Mouse (Mus musculus): ENCODE data around the gene Rsad1. TPM values are rescaled to one million over a fixed set of nuclear protein-coding genes. Genes with fewer than 3 reads are reported as not detected.

Gene Rsad1
- total and polyA plus RNA-seq, 3 experiments = 4.2 to 5.6 (median 4.8) TPM

- ATAC-seq (ENCODE audit: extremely low read depth, insufficient number of reproducible peaks, low FRiP score, poor library complexity, severe bottlenecking) = no peak
- Histone ChIP-seq H3K27me3 (ENCODE audit: insufficient read depth, low read length) (peaks cover 18% of the 10 kb centered on the region), H3K36me3 (replicated peaks) (no peaks in the 10 kb centered on the region), H3K9me3 (replicated peaks) (no peaks in the 10 kb centered on the region), H3K4me1 (ENCODE audit: insufficient read depth, low read depth, low read length) (no peaks in the 10 kb centered on the region), H3K4me3 (ENCODE audit: low read depth, low read length) (no peak overlapping the region)
- DNase-seq (ENCODE audit: low spot score) = no peak
- TF ChIP-seq CTCF (IDR thresholded peaks at IDR 0.05; ENCODE audit: low read depth, low read length) = no peak
- TF ChIP-seq GATA1 (IDR thresholded peaks at IDR 0.05; ENCODE audit: borderline replicate concordance, low read length) = no peak
These were observed 47.6 kb downstream of the Rsad1 start for GRCm38 (mm10) chr11:94501482-94501881.

- Histone ChIP-seq H3K4me3 (ENCODE audit: low read depth, low read length) (no peak overlapping the region), H3K27me3 (ENCODE audit: insufficient read depth, low read length) (peaks cover 11% of the 10 kb centered on the region), H3K36me3 (replicated peaks) (no peaks in the 10 kb centered on the region), H3K9me3 (replicated peaks) (no peaks in the 10 kb centered on the region), H3K4me1 (ENCODE audit: insufficient read depth, low read depth, low read length) (no peaks in the 10 kb centered on the region)
- TF ChIP-seq TAL1 (conservative IDR thresholded peaks at IDR 0.05; ENCODE audit: low read depth, low read length) = no peak
- no peak for TF ChIP-seq GATA1 (IDR thresholded peaks at IDR 0.05; ENCODE audit: borderline replicate concordance, low read length)
- no peak for TF ChIP-seq CTCF (IDR thresholded peaks at IDR 0.05; ENCODE audit: low read depth, low read length)
- no peak for TF ChIP-seq GATA2 (IDR thresholded peaks at IDR 0.05; ENCODE audit: borderline replicate concordance, low read depth, low read length)
- no peak for TF ChIP-seq POLR2AphosphoS5 (IDR thresholded peaks at IDR 0.05; ENCODE audit: insufficient replicate concordance, low read depth, low read length)
- DNase-seq (ENCODE audit: low spot score) = no peak
- no peak for ATAC-seq (ENCODE audit: extremely low read depth, insufficient number of reproducible peaks, low FRiP score, poor library complexity, severe bottlenecking)
These were observed 48.7 kb downstream of the Rsad1 start for GRCm38 (mm10) chr11:94500362-94500761.

- Histone ChIP-seq H3K9me3 (replicated peaks) (no peaks in the 10 kb centered on the region), H3K27me3 (ENCODE audit: insufficient read depth, low read length) (peaks cover 8% of the 10 kb centered on the region), H3K4me3 (ENCODE audit: low read depth, low read length) (no peak within 1 kb of the TSS), H3K4me1 (ENCODE audit: insufficient read depth, low read depth, low read length) (no peaks in the 10 kb centered on the region), H3K36me3 (replicated peaks) (no peaks in the 10 kb centered on the region)
- TF ChIP-seq GATA1 (IDR thresholded peaks at IDR 0.05; ENCODE audit: borderline replicate concordance, low read length) (no peak), CTCF (IDR thresholded peaks at IDR 0.05; ENCODE audit: low read depth, low read length) (no peak), POLR2AphosphoS5 (IDR thresholded peaks at IDR 0.05; ENCODE audit: insufficient replicate concordance, low read depth, low read length) (no peak), GATA2 (IDR thresholded peaks at IDR 0.05; ENCODE audit: borderline replicate concordance, low read depth, low read length) (no peak), TAL1 (conservative IDR thresholded peaks at IDR 0.05; ENCODE audit: low read depth, low read length) (no peak)
- no peak for DNase-seq (ENCODE audit: low spot score)
- ATAC-seq (ENCODE audit: extremely low read depth, insufficient number of reproducible peaks, low FRiP score, poor library complexity, severe bottlenecking) = no peak
These were observed 49.3 kb downstream of the Rsad1 start, which contains the start of gene Epn3 for GRCm38 (mm10) chr11:94499661-94500152. TSS of gene Epn3 (minus strand) at chr11:94499974.

GRCm38 (mm10) chr11:94499035-94499434 is 50.0 kb downstream of the Rsad1 start:
- DNase-seq (ENCODE audit: low spot score) (no peak), ATAC-seq (ENCODE audit: extremely low read depth, insufficient number of reproducible peaks, low FRiP score, poor library complexity, severe bottlenecking) (no peak)
- TF ChIP-seq GATA1 (IDR thresholded peaks at IDR 0.05; ENCODE audit: borderline replicate concordance, low read length) (no peak), GATA2 (IDR thresholded peaks at IDR 0.05; ENCODE audit: borderline replicate concordance, low read depth, low read length) (no peak), POLR2AphosphoS5 (IDR thresholded peaks at IDR 0.05; ENCODE audit: insufficient replicate concordance, low read depth, low read length) (no peak)
- no peaks in the 10 kb centered on the region for H3K9me3 ChIP-seq (replicated peaks)
- H3K36me3 ChIP-seq (replicated peaks) = no peaks in the 10 kb centered on the region
- H3K4me3 ChIP-seq (ENCODE audit: low read depth, low read length) = no peak overlapping the region
- H3K4me1 ChIP-seq (ENCODE audit: insufficient read depth, low read depth, low read length) = no peaks in the 10 kb centered on the region
- H3K27me3 ChIP-seq (ENCODE audit: insufficient read depth, low read length) = peaks cover 3% of the 10 kb centered on the region

GRCm38 (mm10) chr11:94498093-94498996 is 50.7 kb downstream of the Rsad1 start:
- ATAC-seq (ENCODE audit: extremely low read depth, insufficient number of reproducible peaks, low FRiP score, poor library complexity, severe bottlenecking) = no peak

GRCm38 (mm10) chr11:94495415-94495814 is 53.6 kb downstream of the Rsad1 start:
- peaks cover 13% of the 10 kb centered on the region for H3K27me3 ChIP-seq (ENCODE audit: insufficient read depth, low read length)
- ATAC-seq (ENCODE audit: extremely low read depth, insufficient number of reproducible peaks, low FRiP score, poor library complexity, severe bottlenecking) (no peak), DNase-seq (ENCODE audit: low spot score) (no peak)
- H3K36me3 ChIP-seq (replicated peaks) = no peaks in the 10 kb centered on the region
- no peak for TF ChIP-seq GATA2 (IDR thresholded peaks at IDR 0.05; ENCODE audit: borderline replicate concordance, low read depth, low read length)
- TF ChIP-seq GATA1 (IDR thresholded peaks at IDR 0.05; ENCODE audit: borderline replicate concordance, low read length) = no peak
- no peak for TF ChIP-seq TAL1 (conservative IDR thresholded peaks at IDR 0.05; ENCODE audit: low read depth, low read length)
- TF ChIP-seq POLR2AphosphoS5 (IDR thresholded peaks at IDR 0.05; ENCODE audit: insufficient replicate concordance, low read depth, low read length) = no peak
- TF ChIP-seq CTCF (IDR thresholded peaks at IDR 0.05; ENCODE audit: low read depth, low read length) = no peak
- H3K9me3 ChIP-seq (replicated peaks) = no peaks in the 10 kb centered on the region
- no peak overlapping the region for H3K4me3 ChIP-seq (ENCODE audit: low read depth, low read length)
- H3K4me1 ChIP-seq (ENCODE audit: insufficient read depth, low read depth, low read length) = no peaks in the 10 kb centered on the region

More at GRCm38 (mm10) chr11:94498093-94498996, 50.7 kb downstream of the Rsad1 start:
- TF ChIP-seq GATA2 (IDR thresholded peaks at IDR 0.05; ENCODE audit: borderline replicate concordance, low read depth, low read length) (no peak), TAL1 (conservative IDR thresholded peaks at IDR 0.05; ENCODE audit: low read depth, low read length) (no peak), GATA1 (IDR thresholded peaks at IDR 0.05; ENCODE audit: borderline replicate concordance, low read length) (no peak), POLR2AphosphoS5 (IDR thresholded peaks at IDR 0.05; ENCODE audit: insufficient replicate concordance, low read depth, low read length) (no peak), CTCF (IDR thresholded peaks at IDR 0.05; ENCODE audit: low read depth, low read length) (no peak)
- H3K36me3 ChIP-seq (replicated peaks) = no peaks in the 10 kb centered on the region
- H3K4me3 ChIP-seq (ENCODE audit: low read depth, low read length) = no peak overlapping the region
- H3K4me1 ChIP-seq (ENCODE audit: insufficient read depth, low read depth, low read length) = no peaks in the 10 kb centered on the region
- no peaks in the 10 kb centered on the region for H3K9me3 ChIP-seq (replicated peaks)
- no peak for DNase-seq (ENCODE audit: low spot score)
- peaks cover 8% of the 10 kb centered on the region for H3K27me3 ChIP-seq (ENCODE audit: insufficient read depth, low read length)

Measured in G1E (cell line).